Mouse (Mus musculus) T-cell, adult 2 months (primary cell): ENCODE data around the gene 1700001P01Rik.

Experiments used
- DNase-seq: peaks from one replicate; pipeline ENCODE4 v3.0.0; 2022; ENCODE audit warnings: low spot score

Gene 1700001P01Rik

DNA sequence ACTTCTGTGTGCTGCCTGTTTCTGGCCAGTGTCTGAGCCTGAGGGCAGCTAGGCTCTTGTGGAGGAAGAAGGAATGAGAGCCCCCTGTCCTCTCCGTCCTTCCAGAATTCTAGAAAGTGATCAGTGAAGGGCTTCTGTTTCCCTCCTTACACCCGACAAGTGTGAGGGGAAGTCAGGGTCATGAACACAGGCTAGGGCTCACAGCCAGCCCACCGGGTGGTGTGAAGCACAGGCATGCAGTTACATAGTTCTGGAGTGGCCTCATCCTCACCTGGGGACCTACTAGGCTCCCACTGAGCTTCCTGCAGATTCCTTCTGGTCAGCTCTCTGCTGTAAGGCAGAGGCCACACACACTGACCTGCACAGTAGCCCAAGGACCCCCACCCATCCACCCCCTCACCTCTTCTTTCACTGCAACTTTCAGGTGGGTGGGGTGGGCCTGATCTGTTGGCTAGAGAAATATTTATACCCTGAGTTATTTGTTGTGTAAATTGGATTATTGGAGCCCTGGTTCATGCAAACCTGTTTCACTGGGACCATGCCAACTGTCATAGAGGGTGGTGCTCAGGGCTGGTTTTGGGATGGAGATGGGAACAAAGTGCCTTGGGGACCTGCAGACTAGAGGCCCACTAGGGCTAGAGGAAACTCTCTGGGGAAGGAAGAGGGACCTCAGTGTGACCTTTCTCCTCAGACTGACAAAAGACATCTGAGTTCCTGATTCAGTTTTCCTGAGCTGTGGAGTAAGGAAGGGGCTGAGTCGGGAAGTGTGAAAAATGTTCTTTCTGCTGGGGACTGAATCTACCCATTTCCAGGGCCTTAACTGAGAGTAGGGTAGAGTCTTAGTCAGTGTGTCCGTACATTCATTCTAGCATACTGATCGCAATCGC lies 33.8 kb upstream of the 1700001P01Rik start:
- no peak for DNase-seq

DNA sequence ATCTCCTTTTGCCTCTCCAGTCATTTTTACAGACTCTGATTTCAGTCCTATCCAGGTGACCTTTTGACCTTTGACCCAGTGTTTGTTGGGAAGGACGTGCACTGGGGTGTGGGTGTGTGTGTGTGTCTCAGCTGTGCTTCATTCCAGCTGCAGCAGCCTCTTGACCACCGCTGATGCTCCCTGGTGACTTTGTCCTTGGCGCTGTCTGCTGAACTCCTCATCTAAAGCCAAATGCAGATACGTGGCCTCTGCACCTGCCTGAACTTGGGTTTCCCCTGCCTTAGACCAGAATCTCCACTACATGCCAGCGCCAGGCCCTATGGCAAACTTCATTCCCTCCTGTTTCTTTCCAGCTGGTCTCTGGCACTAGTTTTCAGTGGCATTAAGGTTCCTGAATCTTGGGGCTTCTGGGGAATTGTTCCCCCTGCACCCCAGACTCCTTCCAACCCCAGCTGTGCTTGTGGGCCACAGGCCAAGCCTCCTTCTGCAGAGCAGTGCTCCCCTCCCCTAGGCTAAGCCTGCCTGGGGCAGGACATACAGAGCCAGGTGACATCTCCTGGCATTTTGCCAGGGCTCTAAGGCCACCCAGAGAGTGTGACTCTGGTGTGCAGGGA lies 33.0 kb upstream of the 1700001P01Rik start:
- no peak for DNase-seq

DNA sequence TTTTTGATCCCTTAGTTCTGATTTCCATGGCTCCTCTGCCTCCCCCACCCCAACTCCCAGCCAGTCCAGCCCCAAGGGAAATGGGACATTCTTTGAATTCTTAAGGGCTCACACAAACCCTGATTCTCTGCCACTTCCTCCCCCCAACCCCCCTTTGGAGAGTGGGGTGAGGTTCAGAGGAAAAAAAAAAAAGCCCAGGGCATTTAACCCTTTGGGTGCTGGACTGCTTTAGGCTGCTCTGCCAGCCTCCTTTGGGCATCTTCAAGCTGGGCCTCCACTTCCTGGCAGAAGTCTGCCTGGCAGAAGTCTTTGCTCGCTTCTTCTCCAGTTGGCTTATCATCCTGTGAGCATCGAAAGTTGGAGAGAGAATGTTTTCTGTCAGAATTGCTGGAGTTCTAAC lies 32.4 kb upstream of the 1700001P01Rik start:
- DNase-seq = peak; percentile 66

DNA sequence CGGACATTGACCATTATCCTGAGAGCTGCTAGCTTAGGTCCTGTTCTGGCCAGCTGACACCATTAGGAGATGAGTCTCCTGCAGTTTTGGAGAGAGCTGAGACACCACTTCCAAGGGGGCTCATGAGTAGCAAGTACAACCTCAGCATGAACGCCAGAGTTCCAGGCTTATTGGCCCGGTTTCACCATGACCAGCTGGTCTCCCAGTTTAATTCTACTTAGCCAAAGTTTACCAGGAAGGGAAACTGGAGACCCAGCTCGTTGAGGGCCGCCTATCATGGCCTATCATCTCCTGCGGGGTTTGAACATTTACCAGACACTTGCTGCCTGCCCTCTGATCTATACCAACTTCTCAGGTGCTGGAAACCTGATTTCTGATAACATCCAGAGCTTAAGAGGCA lies 31.9 kb upstream of the 1700001P01Rik start:
- no peak for DNase-seq

DNA sequence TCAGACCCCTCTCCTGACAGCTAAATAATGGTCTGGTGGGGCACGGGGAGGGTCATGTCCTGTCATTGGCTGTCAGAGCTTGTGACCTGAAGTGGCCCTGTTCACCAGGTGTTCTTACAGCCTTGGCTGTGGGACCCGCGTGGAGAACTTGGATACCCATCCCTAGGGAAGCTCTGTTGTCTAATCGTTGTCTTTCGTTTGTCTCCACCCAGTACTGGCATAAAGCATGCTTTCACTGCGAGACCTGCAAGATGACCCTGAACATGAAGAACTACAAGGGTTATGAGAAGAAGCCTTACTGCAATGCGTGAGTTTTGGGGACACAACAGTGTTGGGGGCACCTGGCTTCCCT lies 30.9 kb upstream of the 1700001P01Rik start:
- no peak for DNase-seq

DNA sequence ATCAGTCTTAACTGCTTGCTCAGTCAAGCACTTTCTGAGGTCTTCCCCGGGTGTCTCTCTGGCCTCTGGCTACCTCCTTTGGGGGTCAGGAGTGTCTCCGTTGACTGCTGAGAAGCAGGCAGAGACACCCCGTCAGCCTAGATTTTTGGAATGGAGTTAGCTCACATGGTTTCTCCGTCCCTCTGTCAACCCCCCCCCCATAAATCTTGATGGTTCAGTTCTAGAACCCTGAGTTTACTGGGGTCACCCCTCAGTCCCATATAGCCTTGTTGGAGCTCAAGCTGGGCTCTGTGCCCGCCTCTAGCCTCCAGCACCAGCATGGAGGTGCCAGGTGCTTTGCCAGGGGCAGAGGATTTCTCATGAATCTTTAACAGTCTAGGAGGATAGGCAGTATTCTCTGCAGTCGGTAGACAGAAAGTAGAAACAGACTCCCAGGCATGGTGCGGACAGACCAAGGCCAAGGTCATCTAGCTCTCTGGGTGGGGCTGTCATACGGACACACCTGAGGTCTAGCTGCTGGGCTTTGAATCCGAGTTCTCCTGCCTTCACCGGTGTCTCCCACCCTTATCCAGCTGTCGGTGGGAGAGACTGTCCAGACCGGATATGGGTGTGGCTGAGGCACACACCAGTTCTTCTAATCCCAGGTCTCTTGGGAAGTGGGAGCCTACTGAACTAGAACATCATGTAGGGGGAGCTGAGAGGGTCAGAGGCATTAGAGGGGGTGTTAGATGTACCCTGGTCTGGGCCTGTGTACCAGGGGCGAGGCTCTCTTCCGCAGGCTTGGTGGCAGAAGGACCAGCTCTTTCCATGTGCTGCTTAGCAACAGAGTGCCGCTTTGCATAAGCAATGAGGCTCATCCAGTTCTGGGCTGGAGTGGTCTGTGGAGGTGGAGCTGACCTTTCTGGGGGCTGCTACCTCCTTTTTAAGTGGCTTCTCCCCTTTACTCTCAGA lies 30.2 kb upstream of the 1700001P01Rik start:
- DNase-seq = no peak

DNA sequence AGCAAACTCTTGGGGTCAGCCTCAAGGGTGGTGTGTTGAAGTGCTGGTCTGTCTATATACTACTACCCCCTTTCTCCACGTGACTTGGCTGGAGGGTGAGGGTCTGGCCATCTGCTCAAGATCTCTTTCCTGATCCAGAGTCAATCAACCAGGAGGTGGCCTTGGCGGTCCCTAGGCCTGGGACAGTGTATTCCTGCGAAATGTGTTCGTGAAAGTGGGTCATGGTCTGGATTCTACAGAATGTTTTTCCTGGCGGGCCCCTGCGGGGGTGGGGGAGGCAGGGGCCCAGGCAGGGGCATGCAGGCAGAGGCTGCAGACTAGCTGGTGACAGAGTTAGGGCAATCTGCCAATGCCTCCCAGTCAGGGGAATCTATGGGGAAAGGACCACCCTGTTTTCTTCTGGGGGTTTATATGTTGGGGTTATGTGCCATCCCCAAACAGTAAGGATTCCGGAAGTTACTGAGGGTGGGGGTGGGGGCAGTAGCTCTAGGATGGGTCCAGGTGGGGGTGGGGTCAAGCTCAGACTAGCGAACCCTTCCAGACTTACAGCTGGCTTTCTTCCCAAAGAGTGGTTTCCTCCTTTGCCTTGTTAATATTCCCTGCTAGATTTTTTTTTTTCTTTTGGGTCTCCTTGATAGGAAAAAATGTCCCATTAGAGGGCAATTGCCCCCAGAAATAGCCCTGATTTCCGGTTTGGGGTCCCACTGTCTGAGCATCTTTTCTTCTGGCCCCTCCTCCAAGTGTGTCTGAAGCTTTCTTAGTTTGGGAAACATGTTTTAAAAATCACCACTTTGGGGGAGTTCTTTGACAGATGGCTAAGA lies 29.3 kb upstream of the 1700001P01Rik start:
- no peak for DNase-seq

DNA sequence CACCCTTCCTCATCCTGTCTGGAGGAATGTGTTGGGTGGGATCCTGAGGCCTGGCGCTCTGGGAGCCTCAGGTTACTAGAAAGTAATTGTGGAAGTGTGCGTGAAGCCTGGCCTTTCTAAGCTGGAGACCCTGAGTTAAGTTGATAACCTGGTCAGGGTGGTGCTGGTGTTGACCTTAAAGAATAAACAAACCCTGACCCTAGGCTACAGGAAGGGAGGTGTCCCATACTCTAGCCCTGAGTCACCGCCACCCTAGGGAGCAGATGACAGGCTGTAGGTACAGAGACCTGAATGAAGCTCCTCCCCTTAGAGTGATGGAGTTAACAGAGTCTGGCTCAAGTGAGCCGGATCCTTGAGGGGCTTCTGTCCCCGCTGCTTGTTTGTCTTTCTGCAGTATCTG lies 28.1 kb upstream of the 1700001P01Rik start:
- no peak for DNase-seq

DNA sequence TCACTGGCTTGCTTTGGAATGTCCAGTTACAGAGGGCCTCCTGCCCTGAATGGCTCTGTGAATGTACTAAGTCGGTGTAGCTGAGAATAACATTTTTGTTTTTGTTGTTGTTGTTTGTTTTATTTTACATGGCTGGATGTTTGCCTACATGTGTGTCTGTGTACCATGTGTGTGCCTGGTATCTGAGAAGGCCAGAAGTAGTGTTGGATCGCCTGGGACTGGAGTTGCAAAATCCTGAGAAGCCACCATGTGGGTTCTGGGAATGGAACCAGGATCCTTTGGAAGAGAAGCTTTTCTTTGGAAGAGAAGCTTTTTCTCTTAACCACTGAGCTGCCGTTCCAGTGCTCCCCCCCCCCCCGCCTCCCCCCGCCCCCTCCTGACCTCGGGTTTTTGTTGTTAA lies 26.8 kb upstream of the 1700001P01Rik start:
- DNase-seq = no peak

DNA sequence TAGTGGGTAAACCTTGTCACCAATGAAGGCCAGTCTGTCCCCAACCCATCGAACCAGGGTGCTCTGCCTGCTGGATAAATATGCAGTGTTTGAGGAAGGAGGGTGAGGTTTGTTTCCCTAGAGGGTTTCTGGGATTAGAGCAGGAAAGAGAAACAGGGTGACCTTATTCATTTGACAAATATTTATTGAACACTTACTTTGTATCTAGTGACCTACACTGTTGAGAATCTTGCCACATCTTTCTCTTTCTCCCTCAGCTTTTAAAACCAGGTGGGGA lies 26.4 kb upstream of the 1700001P01Rik start:
- DNase-seq = no peak

DNA sequence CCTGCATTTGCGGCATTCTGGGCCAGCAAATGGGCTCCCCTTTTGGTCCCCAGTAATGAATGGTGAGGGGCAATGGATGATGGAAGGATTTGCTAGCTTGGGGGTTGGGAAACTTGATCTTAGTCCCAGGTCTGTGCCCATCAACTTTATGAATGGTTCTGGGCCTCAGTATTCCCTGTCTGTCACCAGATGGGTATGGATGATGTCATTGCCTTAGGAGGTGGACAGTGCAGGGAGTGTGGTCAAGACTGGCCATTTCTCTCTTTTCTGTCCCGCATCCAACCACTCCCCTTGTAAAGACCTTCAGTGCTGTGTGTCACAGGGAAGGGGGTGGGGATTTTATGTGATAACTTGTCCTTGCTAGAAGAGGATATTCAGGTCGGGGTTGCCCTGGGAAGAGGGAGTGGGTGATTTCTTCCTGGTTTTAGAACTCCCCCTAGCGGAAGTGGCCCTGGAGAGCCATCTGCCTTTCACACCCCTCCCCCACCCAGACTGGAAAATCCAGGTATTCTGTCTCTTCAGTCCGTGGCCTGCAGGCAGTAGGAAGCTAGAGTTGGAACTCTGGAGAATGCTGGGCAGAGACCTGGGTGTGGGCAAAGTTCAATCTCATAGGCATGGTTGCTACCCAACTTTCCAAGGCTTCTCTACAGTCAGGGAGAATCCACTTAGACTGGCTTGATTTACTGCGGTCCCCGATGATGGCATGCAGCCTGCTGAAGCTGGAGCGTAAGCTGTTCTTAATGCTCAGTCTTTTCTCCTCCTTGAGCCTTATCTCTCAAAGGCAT lies 25.9 kb upstream of the 1700001P01Rik start:
- DNase-seq = no peak

DNA sequence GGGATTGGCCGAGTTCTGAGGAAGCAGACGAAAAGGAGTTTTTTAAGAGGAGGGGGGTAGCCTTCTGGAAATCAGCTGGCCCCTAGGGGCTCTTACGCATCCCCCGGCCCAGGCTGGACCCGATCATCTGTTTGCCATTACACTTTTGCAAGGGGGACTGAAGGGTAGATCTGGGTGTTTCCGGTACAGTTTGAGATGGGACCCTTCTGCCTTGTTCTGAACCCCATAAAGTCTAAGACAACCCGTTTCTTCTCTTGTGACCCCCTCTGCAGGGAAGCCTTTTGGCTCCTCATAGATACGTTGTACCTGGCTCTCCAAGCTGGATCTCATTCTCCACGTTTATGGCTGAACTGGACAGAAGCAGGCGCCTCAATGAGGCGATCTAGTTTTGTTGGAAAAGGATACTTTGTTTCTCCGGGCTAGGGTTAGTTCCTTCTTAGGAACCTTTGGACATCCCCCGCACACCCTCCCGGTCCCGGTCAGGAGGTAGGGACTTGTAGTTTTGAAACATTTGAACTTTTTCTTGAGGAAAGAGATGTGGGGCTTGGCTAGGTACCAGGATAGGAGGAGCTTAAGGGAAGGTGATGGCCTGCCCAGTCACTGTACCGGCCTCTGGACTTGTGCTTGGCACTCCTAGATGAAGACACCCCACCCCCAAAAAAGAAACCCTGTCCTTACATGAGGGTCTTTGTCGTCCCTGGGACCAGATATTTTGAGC lies 25.1 kb upstream of the 1700001P01Rik start:
- no peak for DNase-seq

DNA sequence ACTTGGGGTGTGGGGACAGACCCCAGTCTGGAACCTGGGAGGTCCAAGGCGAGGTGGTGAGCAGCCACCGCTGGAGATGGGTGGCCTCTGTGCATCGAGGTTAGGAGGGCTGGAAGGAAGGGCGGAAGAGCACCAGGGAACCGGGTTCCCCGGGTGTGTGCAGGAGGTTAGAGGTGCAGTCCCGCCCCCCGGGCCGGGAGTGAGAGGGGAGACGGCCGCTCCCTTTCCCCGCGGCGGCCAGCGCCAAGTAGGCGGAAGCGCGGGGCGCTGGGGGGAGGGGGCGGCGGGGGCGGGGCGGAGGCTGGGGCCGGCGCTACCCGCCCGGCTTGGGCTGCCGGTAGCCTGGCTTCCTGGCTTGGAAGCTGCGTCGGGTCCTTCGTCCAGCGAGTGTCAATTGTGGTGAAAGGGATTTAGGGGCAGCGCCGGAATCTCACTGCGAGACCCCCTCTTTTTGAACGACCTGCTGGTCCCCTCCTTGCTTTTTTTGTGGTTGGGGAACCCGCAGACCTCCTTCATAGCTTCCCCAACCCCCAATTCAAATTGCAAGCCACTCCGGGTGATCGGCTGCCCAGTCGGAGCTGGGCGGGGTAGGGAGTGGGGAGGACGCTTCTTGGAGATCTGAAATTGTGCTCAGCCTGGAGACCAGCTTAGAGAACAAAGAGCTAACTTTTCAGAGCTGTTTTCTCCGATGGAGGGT lies 24.4 kb upstream of the 1700001P01Rik start:
- DNase-seq = peak; percentile 70

DNA sequence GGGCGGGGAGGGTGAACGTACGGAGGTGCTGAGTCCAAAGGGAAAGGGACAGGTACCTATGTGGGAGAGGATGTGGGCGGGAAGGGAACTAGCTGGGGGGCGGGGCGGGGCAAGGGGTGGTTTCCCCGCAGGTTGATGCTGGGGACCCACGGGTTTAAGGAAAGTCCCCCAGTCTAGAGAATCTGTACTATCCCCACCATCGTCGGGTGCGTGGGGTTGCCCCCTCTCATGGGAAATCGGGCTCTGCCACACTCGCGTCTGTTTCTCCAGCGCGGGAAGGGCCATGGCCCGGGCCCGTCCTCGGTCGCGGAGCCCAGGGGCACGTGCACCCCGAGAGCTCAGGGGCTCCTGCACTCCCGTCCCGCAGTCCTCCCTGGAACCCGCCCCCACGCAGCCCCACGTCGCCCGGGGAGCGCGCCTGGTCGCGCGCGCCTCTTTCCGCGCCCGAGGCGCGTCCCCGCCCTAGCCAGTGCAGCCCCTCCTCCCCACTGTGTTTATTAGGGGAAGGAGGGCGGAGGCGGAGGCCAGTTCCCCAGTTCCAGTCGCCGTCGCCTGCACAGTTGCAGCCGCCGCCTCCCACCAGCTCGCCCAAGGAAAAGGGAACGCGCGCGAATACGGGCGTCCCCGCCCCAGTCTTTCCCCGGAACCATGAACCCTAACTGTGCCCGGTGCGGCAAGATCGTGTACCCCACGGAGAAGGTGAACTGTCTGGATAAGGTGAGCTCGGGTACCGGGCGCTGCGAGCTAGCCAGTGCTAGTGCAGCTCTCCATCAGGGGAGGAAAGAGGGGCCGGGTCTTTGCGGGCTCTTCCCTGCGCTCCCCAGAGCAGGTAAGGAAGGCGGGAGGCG lies 23.7 kb upstream of the 1700001P01Rik start:
- DNase-seq = peak; percentile 76

DNA sequence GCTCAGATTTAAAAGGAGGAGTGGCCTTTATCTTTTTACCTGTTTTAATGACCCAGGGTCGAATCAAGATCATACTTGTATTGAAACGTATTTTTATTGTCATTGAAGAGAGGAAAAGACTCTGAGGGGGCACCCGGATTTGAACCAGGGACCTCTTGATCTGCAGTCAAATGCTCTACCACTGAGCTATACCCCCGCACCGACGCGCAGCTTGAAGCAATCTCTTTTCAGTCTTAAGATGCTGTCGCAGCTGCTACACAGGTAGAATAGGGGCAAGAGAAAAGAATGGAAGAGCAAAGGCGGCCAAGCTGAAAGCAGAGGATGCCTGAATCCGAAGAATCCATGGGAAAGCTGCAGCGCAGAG lies 23.0 kb upstream of the 1700001P01Rik start, which contains the start of gene Lasp1:
TSS of gene Lasp1 (plus strand) at position 219 of the 364 bp plus-strand sequence.
- DNase-seq = peak; percentile 93

DNA sequence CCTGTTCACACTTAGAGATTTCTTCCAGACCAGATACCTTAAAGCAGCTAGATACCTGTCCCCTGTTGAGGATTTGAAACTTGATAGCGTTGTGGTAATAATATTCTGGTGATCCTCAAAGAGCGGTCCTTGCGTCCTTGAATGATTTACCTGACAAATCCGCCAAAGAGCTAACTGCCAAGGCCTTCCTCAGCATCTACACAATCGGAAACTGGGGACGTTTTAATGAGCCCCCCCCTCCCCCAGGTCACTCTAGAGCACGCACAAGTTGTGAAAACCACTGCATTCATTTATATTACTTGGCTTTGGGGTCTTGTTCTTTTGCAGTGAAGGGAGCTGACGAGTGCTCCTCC lies 22.3 kb upstream of the 1700001P01Rik start:
- no peak for DNase-seq

DNA sequence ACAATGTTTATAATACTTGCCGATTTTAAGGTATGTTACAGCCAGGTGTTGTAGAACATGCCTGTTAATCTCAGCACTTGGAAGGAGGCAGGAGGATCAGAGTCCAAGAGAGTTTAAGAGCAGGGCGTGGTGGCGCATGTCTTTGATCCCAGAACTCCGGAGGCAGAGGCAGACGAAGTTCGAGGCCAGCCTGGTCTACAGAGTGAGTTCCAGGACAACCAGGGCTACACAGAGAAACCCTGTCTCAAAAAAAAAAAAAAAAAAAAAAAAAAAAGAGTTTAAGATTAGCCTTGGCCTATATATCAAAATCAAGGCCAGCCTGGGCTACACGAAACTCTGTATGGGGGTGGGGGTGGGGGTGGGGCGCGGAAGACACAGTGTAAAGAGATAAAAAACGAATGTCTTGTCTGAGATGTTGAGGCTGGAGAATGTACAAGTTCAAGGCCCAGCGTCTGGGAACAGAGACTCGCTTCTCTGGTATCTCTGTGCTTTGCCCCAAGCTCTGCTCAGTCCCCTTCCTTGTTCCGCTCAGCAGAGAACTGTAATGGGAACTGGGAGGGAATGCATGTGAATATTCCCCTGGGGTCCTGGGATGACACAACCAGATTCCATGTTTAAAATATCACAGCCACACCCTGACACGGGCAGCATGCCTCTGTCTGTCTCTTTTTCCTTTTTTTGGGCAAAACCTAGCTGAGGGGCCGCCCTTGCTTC lies 21.8 kb upstream of the 1700001P01Rik start:
- no peak for DNase-seq

DNA sequence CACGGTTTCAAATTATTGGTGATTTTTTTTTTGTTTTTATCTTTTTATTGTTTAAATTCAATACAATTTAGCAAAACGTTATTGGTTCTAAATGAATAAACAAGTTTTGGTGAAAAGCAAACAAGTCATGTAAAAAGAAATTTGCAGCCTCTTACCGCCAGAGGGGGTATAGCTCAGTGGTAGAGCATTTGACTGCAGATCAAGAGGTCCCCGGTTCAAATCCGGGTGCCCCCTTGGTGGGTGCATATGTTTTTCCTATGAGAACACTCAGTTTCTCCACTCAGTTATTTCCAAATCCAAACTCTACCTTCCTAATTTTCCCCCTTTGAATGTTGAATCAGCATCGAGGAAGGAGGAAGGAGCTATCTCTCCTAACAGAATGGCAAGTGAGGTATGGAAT lies 21.2 kb upstream of the 1700001P01Rik start:
- DNase-seq = peak; percentile 77
